Mouse (Mus musculus): ENCODE data around the gene Sh3yl1. TPM values are rescaled to one million over a fixed set of nuclear protein-coding genes. Genes with fewer than 3 reads are reported as not detected.
A peak's percentile ranks its signal among the peaks of the same experiment; 100 is the strongest.

Gene Sh3yl1
- polyA plus RNA-seq (2015; fragmentation: Nextera tagmentation; extraction: Ambion mirVana), result 39.8 and 45.1 TPM in 2 replicates

GRCm38 (mm10) chr12:30911261-30912047, at the start of gene Sh3yl1, which contains the start of gene Acp1:
Sh3yl1 (plus strand) TSS chr12:30911668.
Acp1 (minus strand) TSS chr12:30911589.
- peak within 1 kb of the TSS; percentile 54 for H3K27ac ChIP-seq (replicated peaks)
- ATAC-seq (ENCODE audit: low read depth), result peak; percentile 98

GRCm38 (mm10) chr12:30864347-30864746, 47.1 kb upstream of the Sh3yl1 start:
- no peak overlapping the region for H3K27ac ChIP-seq (replicated peaks)
- 64% methylated on average over 2 of the region's 2 CpGs for WGBS
- H3K27me3 ChIP-seq, result no peaks in the 10 kb centered on the region
- H3K4me1 ChIP-seq (replicated peaks), result no peaks in the 10 kb centered on the region
- no peak for ATAC-seq (ENCODE audit: low read depth)
- H3K36me3 ChIP-seq, result no peaks in the 10 kb centered on the region
- H3K4me2 ChIP-seq, result no peak overlapping the region
- H3K4me3 ChIP-seq, result no peak overlapping the region
- no peak overlapping the region for H3K9ac ChIP-seq
- no peaks in the 10 kb centered on the region for H3K9me3 ChIP-seq

More at GRCm38 (mm10) chr12:30911261-30912047, at the start of gene Sh3yl1, which contains the start of gene Acp1:
- Histone ChIP-seq H3K4me3 (peak within 1 kb of the TSS; percentile 76), H3K9ac (peak within 1 kb of the TSS; percentile 93), H3K4me2 (peak within 1 kb of the TSS; percentile 80), H3K27me3 (no peaks in the 10 kb centered on the region), H3K36me3 (no peaks in the 10 kb centered on the region), H3K4me1 (replicated peaks) (peaks cover 27% of the 10 kb centered on the region), H3K9me3 (no peaks in the 10 kb centered on the region)
- WGBS, result under 1% methylated on average over 52 of the region's 52 CpGs

GRCm38 (mm10) chr12:30865781-30866180, 45.7 kb upstream of the Sh3yl1 start:
- 93% methylated on average over 4 of the region's 4 CpGs for WGBS
- H3K9me3 ChIP-seq, result no peaks in the 10 kb centered on the region
- H3K4me3 ChIP-seq, result no peak overlapping the region
- H3K36me3 ChIP-seq, result no peaks in the 10 kb centered on the region
- no peak overlapping the region for H3K4me2 ChIP-seq
- H3K27me3 ChIP-seq, result no peaks in the 10 kb centered on the region
- no peak overlapping the region for H3K9ac ChIP-seq
- no peak for ATAC-seq (ENCODE audit: low read depth)
- no peak overlapping the region for H3K27ac ChIP-seq (replicated peaks)
- no peaks in the 10 kb centered on the region for H3K4me1 ChIP-seq (replicated peaks)

- Histone ChIP-seq H3K27ac (replicated peaks) (no peak overlapping the region), H3K4me1 (replicated peaks) (peaks cover 10% of the 10 kb centered on the region), H3K9ac (no peak overlapping the region), H3K27me3 (peaks cover 28% of the 10 kb centered on the region), H3K9me3 (no peaks in the 10 kb centered on the region), H3K4me3 (no peak overlapping the region), H3K4me2 (no peak overlapping the region), H3K36me3 (no peaks in the 10 kb centered on the region)
- WGBS, result 70% methylated on average over 6 of the region's 6 CpGs
- no peak for ATAC-seq (ENCODE audit: low read depth)
Observed at GRCm38 (mm10) chr12:30879447-30879846, 32.0 kb upstream of the Sh3yl1 start.

- WGBS, result 11% methylated on average over 4 of the region's 4 CpGs
- H3K27ac ChIP-seq (replicated peaks), result no peak overlapping the region
- H3K9me3 ChIP-seq, result no peaks in the 10 kb centered on the region
- H3K4me3 ChIP-seq, result peak overlapping the region; percentile 56
- peaks cover 17% of the 10 kb centered on the region for H3K4me1 ChIP-seq (replicated peaks)
- no peak for ATAC-seq (ENCODE audit: low read depth)
- H3K36me3 ChIP-seq, result no peaks in the 10 kb centered on the region
- peaks cover 55% of the 10 kb centered on the region for H3K27me3 ChIP-seq
- H3K4me2 ChIP-seq, result peak overlapping the region; percentile 99
- peak overlapping the region; percentile 61 for H3K9ac ChIP-seq
Observed at GRCm38 (mm10) chr12:30883592-30883985, 27.9 kb upstream of the Sh3yl1 start.

GRCm38 (mm10) chr12:30883986-30884621, 27.4 kb upstream of the Sh3yl1 start, which contains the start of gene Alkal2:
Alkal2 (plus strand) TSS chr12:30884322.
- under 1% methylated on average over 58 of the region's 58 CpGs for WGBS
- Histone ChIP-seq H3K36me3 (no peaks in the 10 kb centered on the region), H3K9ac (peak within 1 kb of the TSS; percentile 61), H3K4me3 (peak within 1 kb of the TSS; percentile 56), H3K27ac (replicated peaks) (no peak within 1 kb of the TSS), H3K4me2 (peak within 1 kb of the TSS; percentile 99), H3K27me3 (peaks cover 55% of the 10 kb centered on the region), H3K9me3 (no peaks in the 10 kb centered on the region), H3K4me1 (replicated peaks) (peaks cover 17% of the 10 kb centered on the region)
- ATAC-seq (ENCODE audit: low read depth), result peak; percentile 70

- H3K27me3 ChIP-seq, result peaks cover 55% of the 10 kb centered on the region
- no peaks in the 10 kb centered on the region for H3K36me3 ChIP-seq
- no peak overlapping the region for H3K27ac ChIP-seq (replicated peaks)
- peak overlapping the region; percentile 61 for H3K9ac ChIP-seq
- 9% methylated on average over 39 of the region's 39 CpGs for WGBS
- ATAC-seq (ENCODE audit: low read depth), result 0 out of 2 replicates have a peak, but pooled peaks have one; percentile 47
- peak overlapping the region; percentile 56 for H3K4me3 ChIP-seq
- H3K9me3 ChIP-seq, result no peaks in the 10 kb centered on the region
- H3K4me1 ChIP-seq (replicated peaks), result peaks cover 17% of the 10 kb centered on the region
- H3K4me2 ChIP-seq, result peak overlapping the region; percentile 99
Observed at GRCm38 (mm10) chr12:30884622-30885230, 26.7 kb upstream of the Sh3yl1 start.

- peaks cover 55% of the 10 kb centered on the region for H3K27me3 ChIP-seq
- 82% methylated on average over 6 of the region's 6 CpGs for WGBS
Observed at GRCm38 (mm10) chr12:30885891-30886290, 25.6 kb upstream of the Sh3yl1 start.

GRCm38 (mm10) chr12:30888003-30888402, 23.5 kb upstream of the Sh3yl1 start:
- 95% methylated on average over 4 of the region's 4 CpGs for WGBS
- no peak overlapping the region for H3K27ac ChIP-seq (replicated peaks)
- no peak for ATAC-seq (ENCODE audit: low read depth)

More at GRCm38 (mm10) chr12:30885891-30886290, 25.6 kb upstream of the Sh3yl1 start:
- Histone ChIP-seq H3K36me3 (no peaks in the 10 kb centered on the region), H3K9ac (no peak overlapping the region), H3K27ac (replicated peaks) (no peak overlapping the region), H3K4me1 (replicated peaks) (peaks cover 17% of the 10 kb centered on the region), H3K4me3 (no peak overlapping the region), H3K9me3 (no peaks in the 10 kb centered on the region), H3K4me2 (no peak overlapping the region)
- ATAC-seq (ENCODE audit: low read depth), result no peak

GRCm38 (mm10) chr12:30890067-30890466, 21.4 kb upstream of the Sh3yl1 start:
- WGBS, result 40% methylated on average over 5 of the region's 5 CpGs
- no peaks in the 10 kb centered on the region for H3K9me3 ChIP-seq
- peaks cover 9% of the 10 kb centered on the region; the same call in 1 of the 2 replicates for H3K36me3 ChIP-seq
- H3K4me3 ChIP-seq, result no peak overlapping the region
- H3K4me1 ChIP-seq (replicated peaks), result peaks cover under 1% of the 10 kb centered on the region; the same call in 1 of the 2 replicates
- ATAC-seq (ENCODE audit: low read depth), result peak; percentile 43
- H3K27me3 ChIP-seq, result peaks cover 21% of the 10 kb centered on the region
- H3K4me2 ChIP-seq, result no peak overlapping the region
- H3K27ac ChIP-seq (replicated peaks), result no peak overlapping the region
- no peak overlapping the region for H3K9ac ChIP-seq

More at GRCm38 (mm10) chr12:30888003-30888402, 23.5 kb upstream of the Sh3yl1 start:
- Histone ChIP-seq H3K4me1 (replicated peaks) (peaks cover 17% of the 10 kb centered on the region), H3K36me3 (no peaks in the 10 kb centered on the region), H3K9me3 (no peaks in the 10 kb centered on the region), H3K9ac (no peak overlapping the region), H3K4me3 (no peak overlapping the region), H3K4me2 (no peak overlapping the region), H3K27me3 (peaks cover 42% of the 10 kb centered on the region)

GRCm38 (mm10) chr12:30891438-30891837, 20.0 kb upstream of the Sh3yl1 start:
- no peak overlapping the region for H3K4me3 ChIP-seq
- ATAC-seq (ENCODE audit: low read depth), result no peak
- H3K27me3 ChIP-seq, result peaks cover 7% of the 10 kb centered on the region; the same call in 1 of the 2 replicates
- no peaks in the 10 kb centered on the region for H3K4me1 ChIP-seq (replicated peaks)
- H3K36me3 ChIP-seq, result peaks cover 9% of the 10 kb centered on the region
- WGBS, result 84% methylated on average over 7 of the region's 7 CpGs
- H3K9ac ChIP-seq, result no peak overlapping the region
- no peak overlapping the region for H3K27ac ChIP-seq (replicated peaks)
- no peaks in the 10 kb centered on the region for H3K9me3 ChIP-seq
- H3K4me2 ChIP-seq, result no peak overlapping the region

- Histone ChIP-seq H3K9me3 (no peaks in the 10 kb centered on the region), H3K36me3 (peaks cover 34% of the 10 kb centered on the region), H3K9ac (no peak overlapping the region), H3K4me2 (no peak overlapping the region), H3K4me1 (replicated peaks) (no peaks in the 10 kb centered on the region), H3K27ac (replicated peaks) (no peak overlapping the region), H3K4me3 (no peak overlapping the region), H3K27me3 (no peaks in the 10 kb centered on the region)
- WGBS, result 97% methylated on average over 4 of the region's 4 CpGs
- no peak for ATAC-seq (ENCODE audit: low read depth)
Observed at GRCm38 (mm10) chr12:30897039-30897438, 14.4 kb upstream of the Sh3yl1 start.

Data from neural tube, embryonic 13.5 days (tissue).